Mouse (Mus musculus) lung, adult 2 months (tissue): ENCODE results near the gene Ccdc62.

Experiments used
- CTCF ChIP-seq: fragments of 200-500 bp; IDR thresholded peaks from 2 replicates; pipeline ENCODE4 v1.5.1; 2011; ENCODE audit warnings: mild to moderate bottlenecking, low read length, control low read depth; ENCODE audit not compliant: insufficient read depth
- POLR2A ChIP-seq: fragments of 200-500 bp; IDR thresholded peaks from 2 replicates; pipeline ENCODE4 v1.6.1; 2011; ENCODE audit warnings: low read depth, mild to moderate bottlenecking, control low read depth, low read length, borderline replicate concordance; ENCODE audit errors: extremely low read depth

DNA sequence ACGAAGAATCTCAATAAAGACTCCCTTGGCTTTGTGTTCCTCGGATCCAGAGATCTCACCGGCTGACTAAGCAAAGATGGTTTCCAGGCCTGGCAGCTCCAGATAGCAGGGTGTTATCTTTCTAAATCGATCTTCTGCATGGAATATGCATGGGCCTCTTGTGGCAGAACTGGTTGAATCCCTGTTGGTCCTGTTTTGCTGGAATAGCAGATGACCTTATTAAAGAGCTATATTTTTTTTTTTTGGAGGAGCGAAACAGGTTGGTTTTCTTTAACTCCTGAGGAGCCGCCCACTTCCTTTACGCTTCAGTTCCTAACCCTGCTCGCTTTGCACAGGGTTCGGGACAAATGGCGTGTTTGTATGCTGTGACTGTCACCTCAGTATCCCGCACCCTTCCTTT lies 34.1 kb upstream of the Ccdc62 start:
- TF ChIP-seq CTCF (no peak), POLR2A (no peak)
